Mouse (Mus musculus): Measurements from ENCODE around the gene Slc7a15. TPM values are rescaled to one million over a fixed set of nuclear protein-coding genes. Genes with fewer than 3 reads are reported as not detected.

Gene Slc7a15
- total RNA-seq, 2 experiments from 2014 or later = not detected

DNA sequence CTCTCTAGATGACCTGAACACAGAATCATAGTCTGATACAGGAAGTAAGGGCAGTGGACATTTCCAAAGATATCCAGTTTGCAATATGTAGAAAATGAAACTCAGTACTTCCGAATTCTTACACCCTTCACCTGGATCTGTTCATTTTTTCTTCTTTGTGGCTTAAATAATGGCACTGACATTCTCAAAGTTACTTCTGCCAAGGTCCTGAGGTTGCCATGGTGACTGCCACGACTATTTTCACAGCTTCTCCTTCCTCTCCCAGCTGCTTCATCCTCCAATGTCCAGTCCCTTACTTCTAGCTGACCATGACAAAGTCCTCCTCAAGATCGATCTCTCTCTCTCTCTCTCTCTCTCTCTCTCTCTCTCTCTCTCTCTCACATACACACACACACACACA, 105.5 kb downstream of the Slc7a15 start:
- intact Hi-C loops (cut with DNase I) = no loop called here
- no peak for DNase-seq

- intact Hi-C loops (cut with DNase I) = no loop called here
- no peak for DNase-seq
Measured at GRCm38 (mm10) chr12:8489098-8489497, 109.8 kb downstream of the Slc7a15 start.

DNA sequence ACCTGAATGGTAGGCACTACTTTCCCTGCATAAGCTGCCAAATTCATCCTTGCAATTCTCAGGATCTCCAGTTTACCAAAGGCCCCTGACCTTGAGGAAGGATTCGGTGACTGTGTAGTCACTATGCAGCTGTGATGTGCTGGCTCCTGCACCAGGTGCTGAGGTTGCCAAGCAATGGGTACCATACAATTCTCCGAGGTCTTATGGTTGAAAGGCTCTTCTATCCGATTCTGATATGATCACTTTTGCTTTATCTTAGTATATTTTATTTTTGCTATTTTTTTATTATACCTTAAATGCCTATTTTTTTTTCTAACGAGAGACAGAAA, 110.2 kb downstream of the Slc7a15 start:
- no peak for DNase-seq
- intact Hi-C loops (cut with DNase I) = no loop called here

DNA sequence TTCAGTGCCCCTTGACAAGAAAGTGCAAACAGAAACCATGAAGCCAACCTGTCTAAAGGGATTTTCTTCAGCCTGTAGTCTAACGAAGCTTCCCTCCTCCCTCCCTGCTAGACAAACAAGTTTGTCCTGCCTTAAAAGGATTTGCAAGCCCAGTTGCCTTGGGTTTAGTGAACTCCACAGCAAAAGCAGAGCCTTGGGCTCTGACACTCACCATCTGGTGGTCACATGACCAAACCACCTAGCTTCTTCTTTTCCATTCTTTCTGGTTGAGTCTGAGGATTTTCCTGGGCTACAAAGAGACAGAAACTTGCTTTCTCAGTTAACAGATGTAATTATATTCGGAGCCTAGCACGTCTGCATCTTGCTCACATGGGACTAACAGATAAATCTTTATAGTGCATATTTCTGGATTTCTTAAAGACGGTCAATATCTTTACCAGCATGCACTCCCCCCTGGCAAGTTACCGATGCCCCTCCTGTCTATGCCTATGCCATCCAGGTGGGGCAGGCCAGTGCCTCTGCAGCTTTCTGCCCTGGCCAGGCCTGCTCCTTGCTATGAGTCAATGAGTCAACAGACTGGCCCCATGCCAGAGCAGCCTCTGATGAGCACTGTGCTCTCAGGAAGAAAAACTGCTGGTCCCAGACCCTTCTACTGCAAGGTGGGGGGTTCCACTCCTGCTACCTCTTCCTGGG, 110.8 kb downstream of the Slc7a15 start:
- intact Hi-C loops (cut with DNase I) = no loop called here
- peak; percentile 56 to 72 for DNase-seq

GRCm38 (mm10) chr12:8487281-8487680, 111.6 kb downstream of the Slc7a15 start:
- intact Hi-C loops (cut with DNase I) = no loop called here
- DNase-seq = no peak

DNA sequence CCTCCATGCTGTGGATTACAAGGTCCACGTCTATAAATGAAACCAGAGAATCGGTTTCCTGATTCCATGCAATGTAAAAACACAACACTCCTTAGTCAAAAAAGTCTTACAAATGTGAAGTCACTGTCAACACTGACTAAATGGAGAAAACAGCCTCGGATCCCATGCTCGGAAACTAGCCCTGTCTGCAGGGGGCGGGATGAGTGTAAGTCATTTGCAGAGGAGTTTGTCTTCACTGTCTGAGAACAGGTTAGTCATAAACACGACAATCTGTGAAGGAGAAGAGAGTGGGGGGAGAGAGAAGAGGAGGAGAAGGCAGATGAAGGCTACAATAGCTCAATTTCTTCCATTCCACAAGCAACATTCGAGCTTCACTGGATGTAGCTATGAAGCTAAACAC, 113.6 kb downstream of the Slc7a15 start:
- DNase-seq = no peak
- intact Hi-C loops (cut with DNase I) = no loop called here

DNA sequence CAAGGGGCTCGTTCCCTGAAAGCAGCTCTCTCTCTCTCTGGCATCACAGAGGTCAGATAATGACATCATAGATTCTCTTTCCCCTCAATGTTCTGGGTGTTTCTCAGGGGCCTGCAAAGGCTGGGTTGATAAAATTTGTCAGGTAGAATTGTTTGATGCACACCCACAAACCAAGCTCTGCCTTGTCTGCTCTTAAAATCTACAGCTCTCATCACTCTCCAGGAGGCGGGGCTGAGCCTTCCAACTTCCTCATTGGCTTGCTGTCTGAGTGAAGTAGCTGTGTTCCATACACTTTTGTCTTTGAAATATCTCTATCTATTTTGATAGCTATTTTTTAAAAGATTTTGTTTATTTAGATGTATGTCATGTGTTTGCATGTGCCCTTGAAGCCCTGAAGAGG, 116.7 kb downstream of the Slc7a15 start:
- DNase-seq = no peak

More for the DNA sequence above, 116.7 kb downstream of the Slc7a15 start:
- intact Hi-C loops (cut with DNase I) = no loop called here

Other genes with a start within 250 kb of the Slc7a15 start
- gene Rhob, start 99.1 kb downstream of the Slc7a15 start, total RNA-seq (2021) = 100 to 1,000 TPM; 167 to 177 TPM
- gene Pum2, start 75.1 kb upstream of the Slc7a15 start, total RNA-seq (2021) = 100 to 1,000 TPM; 136 to 147 TPM
- gene Sdc1, start 172.3 kb upstream of the Slc7a15 start, total RNA-seq (2021) = 10 to 100 TPM; 19.2 to 21.0 TPM

All from heart, postnatal 10 days (tissue).